Mouse (Mus musculus): ENCODE measurements around the gene Papolb. TPM values are rescaled to one million over a fixed set of nuclear protein-coding genes. Genes with fewer than 3 reads are reported as not detected.

Gene Papolb
- polyA plus RNA-seq, 1 experiment from 2014 or later = 0.18 TPM

DNA sequence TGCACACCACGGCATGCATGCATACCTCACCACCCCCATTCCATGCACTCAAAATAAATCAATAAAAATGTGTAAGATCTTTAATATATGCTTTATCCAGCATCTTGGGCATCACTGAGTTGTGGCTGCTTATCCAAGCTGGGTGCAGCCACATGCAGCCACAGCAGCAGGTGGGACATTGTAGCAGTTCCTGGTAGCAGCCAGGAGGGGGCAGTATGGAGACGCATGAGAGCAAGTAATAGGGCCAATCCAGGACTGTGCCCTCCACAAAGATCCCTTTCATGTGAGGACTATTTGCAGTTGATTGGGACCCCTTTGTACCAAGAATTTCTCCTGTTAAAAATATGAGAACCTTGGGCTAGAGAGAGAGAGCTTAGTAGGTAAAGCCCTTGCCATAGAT, 47.4 kb downstream of the Papolb start:
- Histone ChIP-seq H3K4me3 (ENCODE audit: low read length) (no peak overlapping the region), H3K27me3 (ENCODE audit: control insufficient read depth, insufficient read depth, low read depth, low read length) (no peaks in the 10 kb centered on the region), H3K4me2 (ENCODE audit: low read depth, low read length) (no peak overlapping the region), H3K27ac (ENCODE audit: low read length) (no peak overlapping the region), H3K4me1 (replicated peaks; ENCODE audit: control insufficient read depth, insufficient read depth, low read length) (no peaks in the 10 kb centered on the region; the same call in 1 of the 2 replicates), H3K9ac (ENCODE audit: low read length) (no peak overlapping the region), H3K36me3 (ENCODE audit: control insufficient read depth, insufficient read depth, low read length) (no peaks in the 10 kb centered on the region), H3K9me3 (ENCODE audit: control insufficient read depth, low read length) (no peaks in the 10 kb centered on the region)
- WGBS = 68% methylated on average over 2 of the region's 2 CpGs
- ATAC-seq (ENCODE audit: low read depth) = no peak

DNA sequence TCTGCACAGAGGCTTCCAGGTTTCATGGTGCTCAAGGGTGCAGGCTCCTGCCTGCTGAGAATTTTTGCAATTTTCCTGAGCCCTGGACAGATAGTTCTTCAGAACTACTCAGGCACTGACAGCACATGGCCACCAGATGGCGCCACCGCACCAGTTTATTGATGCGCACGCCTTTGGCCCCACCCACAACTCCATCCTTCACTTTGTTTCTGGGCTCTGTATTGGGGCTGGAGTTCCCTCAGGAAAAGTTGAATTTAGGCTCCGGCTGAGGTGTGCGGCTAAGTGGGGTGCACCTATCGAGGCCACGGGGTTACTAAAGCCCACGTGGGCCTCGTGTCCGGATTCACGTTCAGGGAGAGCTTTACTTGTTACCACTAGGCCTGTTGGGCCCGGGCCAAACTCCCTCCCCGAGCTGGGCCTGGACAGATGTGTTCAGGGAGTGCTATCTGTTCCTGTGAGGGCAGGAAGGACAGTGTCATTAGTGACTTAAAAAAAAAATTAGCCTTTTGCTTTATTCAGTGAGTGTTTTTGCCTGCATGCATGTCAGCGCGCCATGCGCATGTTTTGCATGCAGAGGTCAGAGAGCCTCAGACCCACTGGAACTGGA, 50.9 kb downstream of the Papolb start:
- peak; percentile 75 for ATAC-seq (ENCODE audit: low read depth)
- peak overlapping the region; percentile 53; the same call in 1 of the 2 replicates for H3K9ac ChIP-seq (ENCODE audit: low read length)

DNA sequence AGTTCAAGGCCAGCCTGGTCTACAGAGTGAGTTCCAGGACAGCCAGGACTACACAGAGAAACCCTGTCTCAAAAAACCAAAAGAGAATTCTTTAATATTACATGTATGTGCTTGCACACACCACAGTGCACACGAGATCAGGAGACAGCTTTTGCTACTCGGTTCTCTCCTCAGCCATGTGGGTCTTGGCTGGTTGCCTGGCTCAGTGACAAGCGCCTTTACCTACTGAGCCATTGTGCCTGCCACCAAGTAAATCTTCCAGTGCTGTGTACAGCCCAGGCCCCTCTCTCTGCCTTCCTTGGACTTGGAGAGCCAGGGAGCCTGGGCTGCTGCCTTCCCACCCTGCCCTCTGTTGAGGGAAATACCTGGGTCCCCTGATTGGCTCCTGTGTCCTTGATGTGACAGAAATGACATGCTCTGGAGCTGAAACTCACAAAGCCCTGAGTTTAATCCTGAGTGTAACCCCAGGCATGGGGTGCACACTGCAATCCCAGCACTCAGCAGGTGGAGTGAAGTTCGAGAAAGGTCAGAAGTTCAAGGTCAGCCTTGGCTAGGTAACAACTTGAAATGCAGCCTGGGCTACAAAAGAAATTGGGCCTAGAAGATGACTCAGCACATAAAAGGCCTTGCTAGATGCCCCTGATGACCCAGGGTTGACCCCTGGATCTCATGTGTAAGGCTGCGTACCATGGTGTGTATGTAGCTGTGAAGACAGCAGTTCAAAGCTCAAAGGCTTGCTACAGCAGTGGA, 51.8 kb downstream of the Papolb start:
- no peaks in the 10 kb centered on the region for H3K27me3 ChIP-seq (ENCODE audit: control insufficient read depth, insufficient read depth, low read depth, low read length)
- H3K9ac ChIP-seq (ENCODE audit: low read length) = no peak overlapping the region
- no peak for ATAC-seq (ENCODE audit: low read depth)
- H3K36me3 ChIP-seq (ENCODE audit: control insufficient read depth, insufficient read depth, low read length) = no peaks in the 10 kb centered on the region
- H3K4me3 ChIP-seq (ENCODE audit: low read length) = no peak overlapping the region
- no peaks in the 10 kb centered on the region; the same call in 1 of the 2 replicates for H3K4me1 ChIP-seq (replicated peaks; ENCODE audit: control insufficient read depth, insufficient read depth, low read length)
- H3K9me3 ChIP-seq (ENCODE audit: control insufficient read depth, low read length) = no peaks in the 10 kb centered on the region
- WGBS = 74% methylated on average over 5 of the region's 5 CpGs
- no peak overlapping the region for H3K4me2 ChIP-seq (ENCODE audit: low read depth, low read length)
- no peak overlapping the region for H3K27ac ChIP-seq (ENCODE audit: low read length)

More for the DNA sequence above, 50.9 kb downstream of the Papolb start:
- H3K4me2 ChIP-seq (ENCODE audit: low read depth, low read length) = peak overlapping the region; percentile 52
- no peaks in the 10 kb centered on the region; the same call in 1 of the 2 replicates for H3K4me1 ChIP-seq (replicated peaks; ENCODE audit: control insufficient read depth, insufficient read depth, low read length)
- 26% methylated on average over 17 of the region's 17 CpGs for WGBS
- H3K9me3 ChIP-seq (ENCODE audit: control insufficient read depth, low read length) = no peaks in the 10 kb centered on the region
- no peaks in the 10 kb centered on the region for H3K27me3 ChIP-seq (ENCODE audit: control insufficient read depth, insufficient read depth, low read depth, low read length)
- H3K4me3 ChIP-seq (ENCODE audit: low read length) = peak overlapping the region; percentile 28; the same call in 1 of the 2 replicates
- no peaks in the 10 kb centered on the region for H3K36me3 ChIP-seq (ENCODE audit: control insufficient read depth, insufficient read depth, low read length)
- H3K27ac ChIP-seq (ENCODE audit: low read length) = no peak overlapping the region

DNA sequence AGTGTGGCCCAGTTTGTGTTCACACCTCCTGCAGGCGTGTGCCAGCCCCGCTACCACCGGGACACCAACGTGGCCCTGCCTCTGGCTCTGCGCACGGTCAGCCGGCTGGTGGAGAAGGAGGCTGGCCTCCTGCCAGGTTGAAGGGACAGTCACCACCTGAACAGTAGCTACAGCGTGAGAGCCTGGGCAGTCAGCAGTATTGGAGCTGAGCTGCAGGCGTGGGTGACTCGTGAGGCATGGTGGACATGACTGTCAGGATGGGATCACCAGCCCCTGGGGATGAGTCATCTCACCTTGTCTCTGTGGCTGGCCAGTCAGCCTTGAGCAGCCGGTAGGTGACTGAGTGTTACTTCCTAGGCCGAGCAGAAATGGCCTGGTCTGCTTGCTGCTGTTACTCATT, 52.5 kb downstream of the Papolb start:
- Histone ChIP-seq H3K36me3 (ENCODE audit: control insufficient read depth, insufficient read depth, low read length) (no peaks in the 10 kb centered on the region), H3K9ac (ENCODE audit: low read length) (no peak overlapping the region), H3K4me1 (replicated peaks; ENCODE audit: control insufficient read depth, insufficient read depth, low read length) (no peaks in the 10 kb centered on the region; the same call in 1 of the 2 replicates), H3K27ac (ENCODE audit: low read length) (no peak overlapping the region), H3K9me3 (ENCODE audit: control insufficient read depth, low read length) (no peaks in the 10 kb centered on the region), H3K4me2 (ENCODE audit: low read depth, low read length) (no peak overlapping the region), H3K4me3 (ENCODE audit: low read length) (no peak overlapping the region), H3K27me3 (ENCODE audit: control insufficient read depth, insufficient read depth, low read depth, low read length) (no peaks in the 10 kb centered on the region)
- 71% methylated on average over 12 of the region's 12 CpGs for WGBS
- no peak for ATAC-seq (ENCODE audit: low read depth)

Other genes with a start within 250 kb of the Papolb start
- 3.1 and 3.3 TPM in 2 replicates for gene Foxk1, start 128.6 kb downstream of the Papolb start, polyA plus RNA-seq (2015; fragmentation: Nextera tagmentation; extraction: Ambion mirVana)
- 10.0 and 10.3 TPM in 2 replicates for gene Ap5z1, start 66.1 kb downstream of the Papolb start, polyA plus RNA-seq (2015; fragmentation: Nextera tagmentation; extraction: Ambion mirVana)
- gene Radil, start 21.0 kb upstream of the Papolb start, polyA plus RNA-seq (2015; fragmentation: Nextera tagmentation; extraction: Ambion mirVana) = 3.8 and 4.1 TPM in 2 replicates
- 0.55 and 0.93 TPM in 2 replicates for gene Mmd2, start 78.7 kb upstream of the Papolb start, polyA plus RNA-seq (2015; fragmentation: Nextera tagmentation; extraction: Ambion mirVana)
- gene Wipi2, start 97.6 kb upstream of the Papolb start, polyA plus RNA-seq (2015; fragmentation: Nextera tagmentation; extraction: Ambion mirVana) = 35.4 and 40.5 TPM in 2 replicates
- 4.8 and 5.7 TPM in 2 replicates for gene Slc29a4, start 162.4 kb upstream of the Papolb start, polyA plus RNA-seq (2015; fragmentation: Nextera tagmentation; extraction: Ambion mirVana)

Data from lung, embryonic 16.5 days (tissue).